ENCODE assay signal across 13 mouse cellular contexts in genomic region chr9:112261986-112262901, GRCm38 (mm10). TPM values are rescaled to one million over a fixed set of nuclear protein-coding genes. Genes with fewer than 3 reads are reported as not detected.
DNase-seq lines count a peak whose midpoint lies in the region; ATAC-seq lines count a peak whose summit lies in the region.
"Had no signal": no experiment of that assay in that cellular context is flagged by ENCODE, and none has a peak within 500 bp of the region (broad histone marks: within the 10 kb centered on the region; RNA-seq: fewer than 3 reads in every experiment).

No protein-coding gene starts in this region.

- 54% methylated on average over 16 of the region's 16 CpGs for WGBS in neural tube, embryonic 13.5 days
- 66% methylated on average over 16 of the region's 16 CpGs for WGBS in hindbrain, embryonic 16.5 days
- 85% methylated on average over 16 of the region's 16 CpGs for WGBS in heart, embryonic 10.5 days

- H3K4me3 ChIP-seq in neural tube, embryonic 13.5 days, result no peak overlapping the region
- no peak overlapping the region for H3K4me3 ChIP-seq in hindbrain, embryonic 16.5 days (ENCODE audit: low read length)
- no peak overlapping the region for H3K4me3 ChIP-seq in heart, embryonic 10.5 days
- H3K4me3 ChIP-seq: heart, adult 2 months; neural tube, embryonic 12.5 days had no signal

- H3K9me3 ChIP-seq in neural tube, embryonic 13.5 days, result peaks cover 6% of the 10 kb centered on the region; the same call in 1 of the 2 replicates
- H3K9me3 ChIP-seq in hindbrain, embryonic 16.5 days (ENCODE audit: control insufficient read depth, low read length), result no peaks in the 10 kb centered on the region
- no peaks in the 10 kb centered on the region for H3K9me3 ChIP-seq in heart, embryonic 10.5 days
- H3K9me3 ChIP-seq: neural tube, embryonic 12.5 days had no signal

- no peak overlapping the region for H3K4me2 ChIP-seq in neural tube, embryonic 13.5 days
- no peak overlapping the region for H3K4me2 ChIP-seq in hindbrain, embryonic 16.5 days (ENCODE audit: low read length)
- H3K4me2 ChIP-seq: neural tube, embryonic 12.5 days had no signal

- no peaks in the 10 kb centered on the region for H3K27me3 ChIP-seq in neural tube, embryonic 13.5 days
- H3K27me3 ChIP-seq in hindbrain, embryonic 16.5 days (replicated peaks; ENCODE audit: control insufficient read depth, insufficient read depth, low read length), result no peaks in the 10 kb centered on the region
- H3K27me3 ChIP-seq in heart, embryonic 10.5 days (ENCODE audit: insufficient read depth, poor library complexity, severe bottlenecking), result no peaks in the 10 kb centered on the region
- H3K27me3 ChIP-seq: CH12.LX; neural tube, embryonic 12.5 days had no signal

- H3K36me3 ChIP-seq in neural tube, embryonic 13.5 days, result no peaks in the 10 kb centered on the region
- H3K36me3 ChIP-seq in hindbrain, embryonic 16.5 days (ENCODE audit: control insufficient read depth, insufficient read depth, low read length), result no peaks in the 10 kb centered on the region
- no peaks in the 10 kb centered on the region for H3K36me3 ChIP-seq in heart, embryonic 10.5 days
- H3K36me3 ChIP-seq: neural tube, embryonic 12.5 days had no signal

- ATAC-seq in neural tube, embryonic 13.5 days (ENCODE audit: low read depth), result peak; percentile 75
- ATAC-seq in hindbrain, embryonic 16.5 days, result 0 out of 2 replicates have a peak, but pooled peaks have one; percentile 17

- peaks cover 13% of the 10 kb centered on the region; the same call in 1 of the 2 replicates for H3K4me1 ChIP-seq in neural tube, embryonic 13.5 days (replicated peaks)
- H3K4me1 ChIP-seq in hindbrain, embryonic 16.5 days (ENCODE audit: control insufficient read depth, insufficient read depth, low read depth, low read length), result no peaks in the 10 kb centered on the region
- H3K4me1 ChIP-seq in heart, embryonic 10.5 days, result no peaks in the 10 kb centered on the region
- H3K4me1 ChIP-seq: neural tube, embryonic 12.5 days had no signal

- H3K27ac ChIP-seq in neural tube, embryonic 13.5 days (replicated peaks), result peak overlapping the region; percentile 67
- peak overlapping the region; percentile 29 for H3K27ac ChIP-seq in hindbrain, embryonic 16.5 days (ENCODE audit: low read depth, low read length)
- H3K27ac ChIP-seq in heart, embryonic 10.5 days, result no peak overlapping the region
- H3K27ac ChIP-seq: heart, adult 2 months; neural tube, embryonic 12.5 days had no signal

- intact Hi-C loops in left cerebral cortex, postnatal 10 days (cut with DNase I), result loop anchor here (10.0 kb wide), 1 partner anchor 143 kb away; no protein-coding TSS in a partner anchor

- DNase-seq in neural tube, embryonic 10.5 days (ENCODE audit: extremely low spot score, low spot score), result no peak
- peak; percentile 52 to 79 for DNase-seq in left cerebral cortex, postnatal 10 days (ENCODE audit: extremely low spot score in 1 of 2, low spot score in 2 of 2)
- no peak for DNase-seq in heart, embryonic 10.5 days (ENCODE audit: low spot score)
- DNase-seq in c-Kit-positive CD71-positive TER-119-positive erythroid progenitor cells, embryonic 14.5 days (ENCODE audit: low spot score), result no peak
- no peak for DNase-seq in thymus, adult 18-20 months
- DNase-seq in adrenal gland, adult 8-10 months, result no peak
- DNase-seq: heart, adult 2 months; kidney, adult 18-20 months had no signal

- no peak overlapping the region for H3K9ac ChIP-seq in neural tube, embryonic 13.5 days
- no peak overlapping the region for H3K9ac ChIP-seq in hindbrain, embryonic 16.5 days (ENCODE audit: low read depth, low read length)
- H3K9ac ChIP-seq: neural tube, embryonic 12.5 days had no signal

RNA-seq across cellular contexts. Expression of gene Arpp21, which starts 26.5 kb away (rescaled TPM):
- 27.1 and 38.0 TPM in 2 replicates for polyA plus RNA-seq in neural tube, embryonic 13.5 days (2015; fragmentation: Nextera tagmentation; extraction: Ambion mirVana)
- polyA plus RNA-seq in hindbrain, embryonic 16.5 days (2015; fragmentation: Nextera tagmentation; extraction: Ambion mirVana), result 48.2 and 61.8 TPM in 2 replicates
- 100 to 1,000 TPM; 705 to 707 TPM for total RNA-seq in left cerebral cortex, postnatal 10 days (2021)
- polyA plus RNA-seq in heart, embryonic 10.5 days (2016; fragmentation: Nextera tagmentation; extraction: Ambion mirVana), result 1.8 and 2.2 TPM in 2 replicates
- 1 to 10 TPM in 1 of 4 experiments, under 1 TPM in 3; 0.20 to 1.0 (median 0.58) TPM for total RNA-seq in adrenal gland, adult 8-10 months (2022)
- total RNA-seq: CH12.LX had no signal
- polyA plus RNA-seq: liver, adult 2 months had no signal

Comparison
In these comparisons a context has a peak if more than half of its experiments do, and no peak if none do; other contexts are left out.
1. DNase-seq: peak in left cerebral cortex, postnatal 10 days (2 of 2); none in neural tube, embryonic 10.5 days (single experiment), heart, embryonic 10.5 days (single experiment), c-Kit-positive CD71-positive TER-119-positive erythroid progenitor cells, embryonic 14.5 days (single experiment), thymus, adult 18-20 months (0 of 2) and adrenal gland, adult 8-10 months (single experiment).